Mouse (Mus musculus) T-helper 1 cell (primary cell): Measurements from ENCODE around the gene Mthfr.

Source experiments
- in situ Hi-C: fragments of 300-600 bp; cut with MboI, MseI; formaldehyde crosslinking; loops from one replicate; pipeline ENCODE4 v1.15.1; 2025; ENCODE audit warnings: high pct_unique_total_duplicates

The Mthfr gene

GRCm38 (mm10) chr4:148038600-148039253 lies at the start of gene Mthfr, which contains the start of gene Clcn6:
Gene Mthfr (plus strand): TSS chr4:148039077.
Gene Clcn6 (minus strand): TSS chr4:148038821.
- in situ Hi-C loops = loop anchor here (5.0 kb wide), 1 partner anchor 171 kb away; the partner anchor contains the start of genes Fv1 and Miip

- in situ Hi-C loops = loop anchor here (25.0 kb wide), 1 partner anchor 556 kb away; no protein-coding TSS in a partner anchor
Observed at GRCm38 (mm10) chr4:147993571-147994095, 45.2 kb upstream of the Mthfr start.

- in situ Hi-C loops = loop anchor here (25.0 kb wide), 1 partner anchor 558 kb away; no protein-coding TSS in a partner anchor
Observed at GRCm38 (mm10) chr4:147995311-147995710, 43.6 kb upstream of the Mthfr start.

- in situ Hi-C loops = no loop called here
Observed at GRCm38 (mm10) chr4:148000202-148000772, 38.6 kb upstream of the Mthfr start, which contains the start of gene Nppa. Gene Nppa (plus strand): TSS chr4:148000722.

GRCm38 (mm10) chr4:148001013-148001789 lies 37.7 kb upstream of the Mthfr start:
- in situ Hi-C loops = no loop called here

GRCm38 (mm10) chr4:148001866-148002265 lies 37.0 kb upstream of the Mthfr start:
- in situ Hi-C loops = no loop called here

GRCm38 (mm10) chr4:148004361-148004760 lies 34.5 kb upstream of the Mthfr start:
- in situ Hi-C loops = no loop called here

GRCm38 (mm10) chr4:148008412-148008811 lies 30.5 kb upstream of the Mthfr start:
- in situ Hi-C loops = no loop called here

- in situ Hi-C loops = no loop called here
Observed at GRCm38 (mm10) chr4:148009641-148010040, 29.2 kb upstream of the Mthfr start.

GRCm38 (mm10) chr4:148011332-148011731 lies 27.5 kb upstream of the Mthfr start:
- in situ Hi-C loops = no loop called here

GRCm38 (mm10) chr4:148012216-148012615 lies 26.7 kb upstream of the Mthfr start:
- in situ Hi-C loops = no loop called here

- in situ Hi-C loops = no loop called here
Observed at GRCm38 (mm10) chr4:148015418-148015817, 23.5 kb upstream of the Mthfr start.

- in situ Hi-C loops = no loop called here
Observed at GRCm38 (mm10) chr4:148016981-148017380, 21.9 kb upstream of the Mthfr start.

GRCm38 (mm10) chr4:148018410-148018809 lies 20.5 kb upstream of the Mthfr start:
- in situ Hi-C loops = no loop called here

GRCm38 (mm10) chr4:148024003-148024402 lies 14.9 kb upstream of the Mthfr start:
- in situ Hi-C loops = no loop called here

- in situ Hi-C loops = no loop called here
Observed at GRCm38 (mm10) chr4:148029297-148029696, 9.6 kb upstream of the Mthfr start.

- in situ Hi-C loops = no loop called here
Observed at GRCm38 (mm10) chr4:148030506-148030905, 8.4 kb upstream of the Mthfr start.

- in situ Hi-C loops = no loop called here
Observed at GRCm38 (mm10) chr4:148033858-148034410, 4.9 kb upstream of the Mthfr start.

- in situ Hi-C loops = loop anchor here (5.0 kb wide), 1 partner anchor 168 kb away; the partner anchor contains the start of genes Fv1 and Miip
Observed at GRCm38 (mm10) chr4:148035440-148035839, 3.4 kb upstream of the Mthfr start.

- in situ Hi-C loops = loop anchor here (5.0 kb wide), 1 partner anchor 171 kb away; the partner anchor contains the start of genes Fv1 and Miip
Observed at GRCm38 (mm10) chr4:148038079-148038599, 738 bp upstream of the Mthfr start.
